Mouse (Mus musculus) cerebellum, adult 8-10 months (tissue): ENCODE measurements at regions not wholly inside any gene's neighbourhood (a gene's known extent, or its start where the extent isn't known, plus 50 kb on each side); places are given as distances from the start of the nearest gene placed in this dataset.

Source experiments
- DNase-seq: peaks from one replicate; pipeline ENCODE4 v3.0.0; 2022

GRCm38 (mm10) chr15:7694037-7694436 lies 116.6 kb upstream of the Gdnf start:
- DNase-seq: no peak

DNA sequence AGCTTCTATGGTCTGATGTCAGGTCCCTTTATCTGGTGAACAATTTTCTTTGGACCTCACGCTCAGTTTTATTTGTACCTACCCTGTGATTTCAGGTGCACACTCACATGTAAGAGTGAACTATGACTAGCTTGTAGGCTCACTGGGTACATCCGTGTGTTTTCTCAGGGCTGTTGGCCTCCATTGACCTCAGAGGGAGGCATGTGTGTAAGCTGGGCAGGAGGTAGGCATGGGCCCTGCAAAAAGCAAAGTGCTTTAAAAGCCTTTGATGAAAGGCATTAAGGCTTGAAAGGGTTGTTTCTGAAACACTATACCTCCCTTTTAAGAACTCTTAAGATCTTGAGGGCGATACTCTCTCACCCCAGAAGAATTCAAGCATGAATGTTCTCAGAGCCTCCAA lies 112.9 kb upstream of the Gdnf start:
- no peak for DNase-seq

GRCm38 (mm10) chr15:7708836-7709235 lies 101.8 kb upstream of the Gdnf start:
- DNase-seq: no peak

DNA sequence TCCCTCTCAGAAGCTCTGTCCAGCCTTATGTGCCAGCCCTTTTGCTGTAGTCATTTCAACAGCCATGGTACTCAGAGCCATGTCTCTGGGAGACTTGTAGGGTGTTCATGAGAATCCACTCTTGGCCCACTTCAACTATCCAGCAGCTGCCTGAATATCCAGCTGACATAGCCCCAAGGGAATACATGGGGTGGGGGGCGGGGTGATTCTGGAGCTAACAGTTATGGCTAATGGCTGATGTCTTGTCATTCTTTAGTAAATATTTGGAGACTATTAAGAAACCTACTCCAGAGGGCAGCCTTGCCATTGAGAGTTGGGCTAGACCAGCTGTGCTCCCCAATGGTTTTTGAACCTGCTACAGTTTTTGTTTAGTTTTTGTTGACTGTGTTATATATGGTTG lies 96.0 kb upstream of the Gdnf start:
- no peak for DNase-seq

- no peak for DNase-seq
Measured at GRCm38 (mm10) chr15:7716188-7716587, 94.5 kb upstream of the Gdnf start.

DNA sequence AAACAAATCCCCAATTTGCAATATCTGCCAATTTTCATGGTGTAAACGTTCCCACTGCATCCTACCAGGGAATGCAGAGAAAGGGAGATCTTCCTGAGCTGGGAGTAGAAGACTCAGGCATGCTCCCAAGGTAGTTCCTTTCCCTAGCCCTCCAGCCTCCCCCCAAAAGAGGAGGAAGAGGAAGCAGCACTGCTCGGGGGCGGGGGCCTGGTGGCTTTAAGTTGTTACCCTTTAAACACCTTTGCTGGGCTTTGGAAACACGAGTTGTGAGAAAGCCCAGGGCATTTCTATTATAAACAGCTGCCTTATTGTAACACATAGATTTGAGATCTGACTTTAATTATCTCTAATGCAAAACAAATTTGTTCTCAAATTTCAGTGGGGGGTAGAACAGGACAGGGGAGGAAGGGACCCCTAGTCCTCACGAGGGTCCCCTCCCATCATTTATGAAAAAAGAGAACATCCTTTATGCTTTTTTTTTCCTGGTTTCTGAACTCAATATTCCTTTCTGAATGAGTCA lies 87.4 kb upstream of the Gdnf start:
- no peak for DNase-seq

DNA sequence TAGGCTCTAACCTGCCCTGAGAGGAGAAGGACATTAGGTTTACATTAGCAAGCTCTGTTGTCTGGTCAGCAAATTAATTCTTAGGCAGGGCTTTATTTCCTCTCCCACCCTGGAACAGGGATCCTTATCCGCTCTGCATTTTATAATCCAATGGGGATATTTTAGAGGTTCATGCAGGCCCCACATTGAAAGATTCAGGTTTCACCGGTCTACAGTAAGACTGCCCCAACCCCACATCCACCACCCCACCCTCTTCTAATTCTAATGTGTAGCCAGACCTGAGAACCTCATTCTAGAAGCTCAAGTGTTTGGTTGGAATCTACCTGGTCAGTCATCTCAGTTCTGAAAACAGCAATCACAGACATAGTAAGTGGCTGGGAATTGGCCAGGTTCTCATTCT lies 86.9 kb upstream of the Gdnf start:
- DNase-seq: no peak

GRCm38 (mm10) chr15:7725505-7725904 lies 85.1 kb upstream of the Gdnf start:
- DNase-seq: no peak

DNA sequence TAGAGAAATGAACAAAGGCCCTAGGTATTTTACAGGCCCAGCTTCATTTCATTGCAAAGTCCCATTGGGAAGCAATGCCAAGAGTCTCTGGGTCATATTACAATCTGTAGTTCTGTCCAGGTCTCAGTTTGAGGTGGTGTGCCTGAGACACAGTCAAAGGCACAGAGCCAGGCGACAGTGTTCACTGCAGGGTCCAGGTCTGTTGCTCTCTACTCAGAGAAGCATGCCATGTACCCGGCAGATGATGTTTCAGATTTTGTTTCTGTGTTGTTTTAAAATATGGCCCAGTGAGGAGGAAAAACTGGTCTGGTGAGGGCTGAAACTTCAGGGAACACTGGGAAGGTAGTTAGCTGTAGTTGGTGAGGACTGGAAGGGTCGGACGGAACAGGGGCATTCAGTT lies 63.1 kb upstream of the Gdnf start:
- no peak for DNase-seq

DNA sequence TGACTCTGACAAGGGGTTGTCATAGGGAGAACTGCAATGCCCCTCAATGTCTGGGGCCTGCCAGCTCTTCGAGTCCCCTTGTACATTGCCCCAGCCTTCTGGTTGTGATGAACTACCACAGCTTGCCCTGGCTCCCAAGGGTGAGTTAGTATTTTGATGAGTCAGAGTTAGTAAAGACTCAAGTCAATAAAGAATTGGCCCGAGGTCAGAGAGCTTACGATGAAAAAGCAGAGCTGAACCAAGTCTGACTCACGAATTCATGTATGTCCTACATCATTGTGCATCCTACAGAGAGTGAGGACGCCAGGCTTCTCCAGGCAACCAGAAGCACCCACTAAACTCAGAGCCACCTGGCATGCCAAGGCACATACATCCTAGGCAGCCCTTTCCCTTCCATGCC lies 60.2 kb upstream of the Gdnf start:
- no peak for DNase-seq
